Mouse (Mus musculus) ES-Bruce4 (cell line): ENCODE results near the gene Ddx3x.

Source experiments
- CTCF ChIP-seq: IDR thresholded peaks from one replicate; pipeline ENCODE4 v1.8.1; 2011; ENCODE audit warnings: low read depth, low read length
- EP300 ChIP-seq: IDR thresholded peaks from 2 replicates; pipeline ENCODE4 v1.6.1; 2011; ENCODE audit warnings: low read depth, low read length; ENCODE audit not compliant: insufficient read depth
- POLR2A ChIP-seq: IDR thresholded peaks from one replicate; pipeline ENCODE4 v1.8.1; 2011; ENCODE audit warnings: low read length; ENCODE audit not compliant: insufficient read depth

GRCm38 (mm10) chrX:13239455-13239854 lies 41.3 kb upstream of the Ddx3x start:
- TF ChIP-seq CTCF (no peak), EP300 (no peak), POLR2A (no peak)
